Mouse (Mus musculus) kidney, postnatal 4 days (tissue): Measurements from ENCODE around the gene Cep135.

Experiments
- DNase-seq, 2 experiments: peaks; one replicate each; pipeline ENCODE4 v3.0.0; 2021; ENCODE audit warnings: mixed read lengths in 2 of 2

Cep135 gene

DNA sequence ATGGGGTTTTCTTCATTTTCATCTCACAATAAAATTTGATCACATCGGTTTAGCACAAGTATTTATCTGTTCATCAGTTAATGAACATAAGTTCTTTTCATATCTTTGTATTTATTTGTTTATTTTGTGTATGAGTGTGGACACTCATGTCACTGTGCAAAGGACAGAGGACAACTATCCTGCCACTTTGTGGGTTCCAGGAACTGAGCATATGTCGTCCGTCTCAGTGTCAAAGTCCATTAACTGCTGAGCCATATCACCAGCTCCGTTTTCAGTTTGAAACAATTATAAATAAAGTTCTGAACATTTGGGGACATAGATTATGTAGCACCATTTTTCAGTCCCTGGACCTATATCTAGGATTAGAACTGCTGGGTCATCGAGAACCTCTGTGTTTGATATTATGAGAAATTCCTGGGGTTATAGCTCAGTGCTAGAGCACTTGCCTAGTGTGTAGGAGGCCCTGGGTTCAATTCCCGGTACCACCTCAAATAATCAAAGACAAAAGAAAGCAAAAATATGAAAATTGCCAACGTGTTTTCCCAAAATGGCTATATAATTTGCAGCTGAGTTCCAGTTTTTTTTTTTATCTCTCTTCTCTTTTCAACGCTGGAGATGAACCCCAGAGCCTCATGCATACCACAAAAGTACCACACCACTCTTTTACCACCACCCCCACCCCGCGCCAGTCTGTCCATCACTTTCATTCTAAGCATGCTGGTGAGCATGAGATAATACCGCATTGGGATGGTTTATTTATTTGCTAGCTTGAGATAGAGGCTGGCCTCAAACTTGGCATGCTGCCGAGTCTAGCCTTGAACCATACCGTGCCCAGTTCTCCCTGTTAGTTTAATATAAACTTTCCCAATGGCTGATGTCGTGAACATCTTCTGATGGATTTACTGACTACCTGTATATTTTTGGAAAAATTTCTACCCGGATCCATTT is 96.4 kb downstream of the Cep135 start:
- no peak for DNase-seq

DNA sequence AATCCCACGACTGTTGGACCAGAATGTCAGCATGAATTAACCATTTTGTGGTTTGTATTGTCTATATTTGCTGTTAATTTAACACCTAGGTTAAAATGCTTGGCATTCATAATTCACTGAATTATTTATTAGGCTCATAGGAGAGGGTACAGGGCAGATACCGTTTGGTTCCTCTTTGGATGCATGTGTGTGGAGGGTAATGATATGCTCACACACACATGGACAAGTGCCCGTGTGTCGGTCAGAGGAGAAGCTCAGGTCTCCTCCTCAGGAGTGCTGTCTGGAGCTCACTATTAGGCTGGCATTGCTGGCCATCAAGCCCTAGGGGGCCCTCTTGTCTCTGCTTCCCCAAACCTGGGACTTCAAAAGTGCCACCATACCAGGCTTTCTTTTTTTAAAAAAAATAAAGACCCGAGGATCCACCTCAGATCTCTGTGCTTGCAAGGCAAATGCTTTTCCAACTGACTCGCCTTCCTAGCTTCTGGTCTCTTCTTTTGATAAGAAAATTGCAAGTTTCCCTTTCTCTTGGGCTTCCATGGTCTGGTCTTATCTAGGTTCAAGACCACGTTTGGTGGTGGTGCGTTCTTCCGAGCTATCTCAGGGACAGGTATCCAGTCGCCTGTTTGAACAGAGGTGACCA is 99.6 kb downstream of the Cep135 start:
- DNase-seq, result no peak

DNA sequence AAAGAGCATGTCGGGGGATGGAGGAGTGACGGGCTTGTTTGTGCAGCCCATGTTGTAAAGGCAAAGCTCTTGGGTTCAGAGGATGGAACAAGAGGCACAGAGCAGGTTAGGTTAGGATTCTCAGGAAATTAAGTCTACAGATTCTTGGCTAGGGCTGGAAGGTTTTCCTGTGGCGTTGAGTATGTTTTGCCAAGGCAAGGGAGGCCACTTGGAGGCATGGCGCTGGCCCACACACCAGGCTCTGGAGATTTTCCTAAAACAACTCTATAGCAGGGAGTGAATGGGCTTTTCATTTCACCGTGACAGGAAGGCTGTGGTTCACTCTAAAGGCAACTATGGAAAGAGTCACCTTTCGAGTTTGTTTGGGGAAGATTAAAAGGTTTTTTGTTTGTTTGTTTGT is 100.1 kb downstream of the Cep135 start:
- DNase-seq, result no peak

DNA sequence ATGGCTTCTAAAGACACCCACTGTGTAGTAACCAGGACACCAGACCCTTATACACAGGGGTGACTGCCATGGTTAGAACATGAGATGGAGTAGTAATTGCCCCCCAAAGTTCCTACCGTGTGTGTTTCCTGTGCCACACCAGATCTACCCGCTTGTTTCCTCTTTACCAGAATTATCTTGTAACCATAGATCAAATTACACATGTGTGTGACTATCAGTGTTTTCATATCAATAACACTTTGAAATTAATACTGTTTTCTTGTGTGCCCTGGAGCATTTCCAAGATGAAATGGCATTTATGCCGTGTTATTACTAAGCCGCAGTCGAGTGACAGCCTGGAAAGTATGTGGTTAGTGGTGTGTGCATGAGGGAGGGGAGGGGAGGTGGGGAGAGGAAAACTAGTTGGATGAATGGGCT is 101.7 kb downstream of the Cep135 start:
- no peak for DNase-seq

DNA sequence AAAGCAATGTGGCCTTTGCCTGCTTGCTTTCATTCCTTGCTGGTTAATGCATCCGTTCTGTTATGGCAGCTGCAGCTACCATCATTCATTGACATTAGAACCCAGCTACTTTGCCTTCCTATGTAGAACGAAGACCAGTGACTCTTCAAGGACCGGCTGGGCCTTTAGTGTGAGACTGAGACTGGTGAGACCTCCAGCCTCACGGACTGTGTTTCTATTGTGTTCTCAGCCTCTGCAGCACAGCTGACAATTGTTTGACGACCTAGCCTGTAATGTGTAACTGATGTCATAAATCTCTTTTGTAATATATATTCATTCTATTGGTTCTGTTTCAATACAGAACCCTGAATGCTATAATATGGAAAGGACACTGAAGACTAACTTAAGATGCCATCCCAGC is 102.8 kb downstream of the Cep135 start:
- no peak for DNase-seq

DNA sequence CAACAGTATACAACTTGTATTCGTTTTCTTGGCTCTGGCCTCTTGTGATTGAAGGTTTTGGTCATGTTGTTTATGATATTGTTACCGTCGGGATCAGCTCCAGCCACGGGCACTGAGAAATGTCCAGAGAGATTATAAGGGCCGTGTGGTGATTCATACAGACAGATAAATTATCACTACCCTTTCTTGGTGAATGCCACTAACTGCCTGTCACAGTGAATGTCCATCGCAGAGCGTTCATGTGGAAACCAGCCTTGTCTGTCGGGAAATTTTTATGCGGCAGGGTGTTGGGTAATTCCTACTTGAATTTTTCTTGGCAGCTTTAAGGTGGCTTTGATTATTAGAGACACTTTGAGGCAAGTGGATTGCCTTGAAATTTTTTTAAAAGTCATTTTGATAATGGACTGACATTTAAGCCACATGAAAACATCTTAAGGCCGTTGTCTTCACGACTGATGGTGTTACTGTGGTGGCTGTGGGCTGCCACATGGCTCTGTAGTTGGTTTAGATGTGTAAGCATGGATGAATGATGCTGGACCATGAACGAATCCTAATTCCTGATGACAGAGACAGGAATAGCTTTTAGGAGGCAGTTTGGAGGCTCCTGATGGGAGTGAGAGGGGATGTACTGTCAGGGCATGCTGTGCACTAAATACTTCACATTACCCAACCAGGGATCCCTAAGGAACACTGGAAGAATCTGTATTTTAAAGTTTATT is 103.4 kb downstream of the Cep135 start:
- DNase-seq, result no peak
